Mouse (Mus musculus) stomach, embryonic 16.5 days (tissue): Measurements from ENCODE around the gene Ralb. TPM values are rescaled to one million over a fixed set of nuclear protein-coding genes. Genes with fewer than 3 reads are reported as not detected.
A peak's percentile ranks its signal among the peaks of the same experiment; 100 is the strongest.

Source experiments
- ATAC-seq: fragments of 200-750 bp; cut with Nextera tagmentation; 2 replicates; pipeline ENCODE4 v1.8.0; 2017; ENCODE audit warnings: moderate number of reproducible peaks, moderate TSS enrichment; ENCODE audit not compliant: insufficient read depth, low FRiP score
- H3K27ac ChIP-seq: fragments of 300-500 bp; sonication (generic); 2 replicates; pipeline ENCODE4 v1.5.1; 2014; ENCODE audit warnings: low read length
- H3K27me3 ChIP-seq: fragments of 300-500 bp; sonication (generic); 2 replicates; pipeline ENCODE4 v1.6.1; 2014; ENCODE audit warnings: low read length, control low read depth, mixed read lengths; ENCODE audit not compliant: control insufficient read depth, insufficient read depth
- H3K36me3 ChIP-seq: fragments of 300-500 bp; sonication (generic); 2 replicates; pipeline ENCODE4 v1.6.1; 2014; ENCODE audit warnings: low read length; ENCODE audit not compliant: control insufficient read depth, insufficient read depth
- H3K4me1 ChIP-seq: fragments of 300-500 bp; sonication (generic); 2 replicates; pipeline ENCODE4 v1.6.1; 2014; ENCODE audit warnings: low read length, control low read depth, mixed read lengths; ENCODE audit not compliant: control insufficient read depth, insufficient read depth
- H3K4me2 ChIP-seq: fragments of 300-500 bp; sonication (generic); 2 replicates; pipeline ENCODE4 v1.6.1; 2014; ENCODE audit warnings: low read depth, low read length, mixed read lengths
- H3K4me3 ChIP-seq: fragments of 300-500 bp; sonication (generic); replicated peaks from 2 replicates; pipeline ENCODE4 v1.5.1; 2014; ENCODE audit warnings: mild to moderate bottlenecking, low read length
- H3K9ac ChIP-seq: fragments of 300-500 bp; sonication (generic); 2 replicates; pipeline ENCODE4 v1.6.1; 2014; ENCODE audit warnings: low read length
- H3K9me3 ChIP-seq: fragments of 300-500 bp; sonication (generic); replicated peaks from 2 replicates; pipeline ENCODE4 v1.6.1; 2016; ENCODE audit warnings: low read length, control low read depth; ENCODE audit not compliant: control insufficient read depth
- WGBS: fragments of 180-500 bp; shearing (Covaris S2); extraction: QIAGEN DNeasy Blood & Tissue Kit; methylation state at CpG from one replicate; pipeline ENCODE4 v1.1.7; 2014; 5-methylcytosine and 5-hydroxymethylcytosine counted together
- polyA plus RNA-seq: library from polyadenylated mRNA; unstranded; fragments of >200 nt; fragmentation: Nextera tagmentation; extraction: Ambion mirVana; gene quantifications from 2 replicates; pipeline ENCODE4 v1.2.1, GENCODE M21; 2015

The Ralb gene
- 155 and 157 TPM in 2 replicates for polyA plus RNA-seq

DNA sequence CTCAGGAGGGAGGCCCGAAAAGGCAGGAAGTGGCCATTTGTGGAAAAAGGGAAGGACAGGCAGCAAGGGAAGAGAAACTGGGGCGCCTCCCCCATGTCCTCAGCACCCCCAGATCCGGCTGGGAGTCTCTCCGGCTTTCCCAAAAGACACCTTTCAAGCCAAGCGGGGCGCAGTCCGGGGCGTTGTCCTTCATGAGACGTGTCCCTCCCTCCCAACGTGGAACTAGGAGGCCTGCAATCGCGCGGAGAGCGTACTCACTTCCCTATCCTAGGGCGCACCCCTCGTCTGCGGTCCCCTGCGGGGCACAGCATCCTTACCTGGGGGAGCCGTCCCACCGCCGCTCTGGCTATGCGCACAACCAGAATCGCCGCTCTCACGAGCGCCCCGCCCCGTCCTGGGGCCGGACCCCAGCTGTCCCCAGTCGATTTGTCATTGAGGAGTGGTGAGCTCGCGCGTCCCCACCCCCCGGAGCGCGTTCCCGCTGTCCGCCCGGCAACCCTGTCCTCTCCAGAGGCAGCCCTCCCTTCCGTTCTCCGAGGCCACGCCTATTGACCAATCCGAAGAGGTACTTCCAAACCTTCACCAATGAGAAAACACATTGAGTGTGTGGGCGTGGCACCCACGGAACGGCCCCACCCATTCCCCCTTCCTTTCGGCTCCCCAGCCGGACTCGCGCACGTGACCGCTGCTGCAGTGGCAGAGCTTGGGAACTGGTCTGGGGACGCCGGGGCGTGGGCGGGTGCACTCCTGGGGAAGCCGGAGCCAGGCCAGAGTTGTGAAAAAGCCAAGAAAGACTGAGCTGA lies at the start of gene Ralb:
Gene Ralb, minus strand, starts transcription at position 535 of the 803 bp plus-strand sequence.
- Histone ChIP-seq H3K4me2 (peak within 1 kb of the TSS; percentile 82), H3K27me3 (no peaks in the 10 kb centered on the region), H3K36me3 (0 out of 2 replicates have a peak, but pooled peaks cover 5% of the 10 kb centered on the region), H3K4me3 (peak within 1 kb of the TSS; percentile 70), H3K4me1 (peaks cover 20% of the 10 kb centered on the region), H3K27ac (peak within 1 kb of the TSS; percentile 83), H3K9ac (peak within 1 kb of the TSS; percentile 86), H3K9me3 (0 out of 2 replicates have a peak, but pooled peaks cover 3% of the 10 kb centered on the region)
- WGBS, result under 1% methylated on average over 57 of the region's 57 CpGs
- peak; percentile 98 for ATAC-seq

DNA sequence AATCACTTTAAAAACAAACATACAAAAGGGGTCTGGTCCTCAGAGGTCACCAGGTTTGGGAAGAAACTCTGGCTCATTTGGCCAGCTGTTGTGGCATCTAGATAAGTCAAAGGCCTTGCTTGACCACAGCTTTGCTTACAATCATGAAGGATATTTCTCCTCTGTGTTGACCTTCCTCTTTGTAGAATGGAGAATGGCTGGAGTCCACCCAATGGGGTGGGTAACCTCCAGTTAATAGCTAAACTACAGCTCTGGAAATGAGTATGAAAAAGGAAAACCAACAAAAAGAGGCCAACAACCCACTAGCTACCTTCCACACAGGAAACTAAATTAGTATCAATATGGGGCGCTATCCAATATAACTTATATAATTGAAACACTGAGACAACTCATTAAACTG lies 47.1 kb upstream of the Ralb start:
- ATAC-seq, result no peak
- WGBS, result 100% methylated on average over 1 of the region's 1 CpGs
- Histone ChIP-seq H3K27ac (no peak overlapping the region), H3K9me3 (no peaks in the 10 kb centered on the region), H3K4me3 (no peak overlapping the region), H3K4me2 (no peak overlapping the region), H3K9ac (no peak overlapping the region), H3K36me3 (peaks cover 3% of the 10 kb centered on the region; the same call in 1 of the 2 replicates), H3K4me1 (no peaks in the 10 kb centered on the region), H3K27me3 (no peaks in the 10 kb centered on the region)

DNA sequence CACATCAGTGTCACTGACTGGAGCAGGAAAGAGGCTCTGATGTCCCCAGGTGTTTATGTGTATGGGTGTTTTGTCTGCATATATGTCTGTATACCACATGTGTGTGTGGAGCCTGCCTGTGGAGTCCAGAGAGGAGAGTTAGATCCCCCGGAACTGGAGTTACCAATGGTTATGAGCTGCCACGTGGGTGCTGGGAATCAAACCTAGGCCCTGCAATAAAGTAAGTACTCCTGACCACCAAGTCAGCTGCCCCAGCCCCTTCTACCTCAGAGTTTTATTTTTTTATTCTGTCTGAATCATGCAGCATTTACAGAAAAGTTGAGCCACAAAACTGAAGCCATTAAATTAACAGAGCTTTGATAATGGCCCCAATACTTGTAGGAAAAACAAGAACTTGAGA lies 45.5 kb upstream of the Ralb start:
- Histone ChIP-seq H3K4me1 (no peaks in the 10 kb centered on the region), H3K36me3 (peaks cover 3% of the 10 kb centered on the region; the same call in 1 of the 2 replicates), H3K4me3 (no peak overlapping the region), H3K4me2 (no peak overlapping the region), H3K9me3 (no peaks in the 10 kb centered on the region), H3K27ac (no peak overlapping the region), H3K27me3 (no peaks in the 10 kb centered on the region), H3K9ac (no peak overlapping the region)
- no peak for ATAC-seq
- 90% methylated on average over 2 of the region's 2 CpGs for WGBS

DNA sequence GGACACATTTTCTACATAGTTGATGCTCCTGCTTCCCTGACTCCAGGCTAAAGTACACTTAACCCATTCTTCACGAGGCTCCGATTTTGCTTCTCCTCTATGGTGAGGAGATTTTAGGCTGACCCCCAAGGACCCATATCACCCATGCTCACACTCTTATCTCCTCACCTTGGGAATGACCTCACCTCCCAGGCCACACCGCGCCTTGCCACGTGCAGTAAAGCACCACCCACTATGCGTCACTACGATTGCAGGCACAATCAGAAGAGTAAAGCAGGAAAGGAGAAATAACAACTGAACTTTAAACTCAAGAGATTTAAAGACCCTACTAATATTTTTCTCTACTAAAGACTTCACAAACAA lies 44.7 kb upstream of the Ralb start:
- Histone ChIP-seq H3K4me1 (no peaks in the 10 kb centered on the region), H3K9me3 (no peaks in the 10 kb centered on the region), H3K27ac (no peak overlapping the region), H3K9ac (no peak overlapping the region), H3K27me3 (no peaks in the 10 kb centered on the region), H3K4me2 (no peak overlapping the region), H3K36me3 (no peaks in the 10 kb centered on the region), H3K4me3 (no peak overlapping the region)
- 80% methylated on average over 7 of the region's 7 CpGs for WGBS
- ATAC-seq, result no peak

DNA sequence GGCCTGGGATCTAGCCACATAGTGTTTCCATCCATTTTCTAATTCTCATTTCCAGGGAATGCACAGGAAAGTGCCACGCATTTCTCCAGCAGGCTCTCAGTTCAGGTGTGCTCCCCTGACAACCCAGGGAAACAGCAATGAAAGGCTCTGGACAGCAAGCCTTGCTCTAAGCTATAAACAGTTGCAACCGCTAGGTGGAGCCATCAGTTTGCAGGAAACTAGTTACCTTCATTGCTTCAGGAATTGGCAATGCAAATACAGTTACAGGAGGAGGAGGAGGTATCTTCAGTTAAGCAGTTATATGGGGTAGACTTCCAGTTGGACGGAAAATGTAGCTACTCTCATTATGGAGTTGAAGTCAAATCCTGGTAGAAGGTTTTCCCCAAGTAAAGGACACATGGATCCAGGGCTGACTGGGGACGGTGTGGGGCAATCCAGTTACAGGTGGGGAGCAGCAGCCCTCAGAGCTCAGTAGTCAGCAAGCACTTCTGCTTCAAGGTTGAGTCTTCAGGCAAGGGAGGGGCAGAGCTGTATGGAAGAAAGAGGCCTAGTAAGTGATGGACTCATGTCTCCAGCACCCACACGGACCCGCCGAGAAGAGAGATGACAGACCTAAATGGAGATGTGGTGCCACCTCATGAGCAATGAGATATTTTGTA lies 44.2 kb upstream of the Ralb start:
- no peak overlapping the region for H3K9ac ChIP-seq
- H3K4me1 ChIP-seq, result no peaks in the 10 kb centered on the region
- H3K4me2 ChIP-seq, result no peak overlapping the region
- no peak overlapping the region for H3K4me3 ChIP-seq
- no peaks in the 10 kb centered on the region for H3K27me3 ChIP-seq
- ATAC-seq, result peak; percentile 40; the same call in 1 of the 2 replicates
- 65% methylated on average over 7 of the region's 7 CpGs for WGBS
- H3K27ac ChIP-seq, result no peak overlapping the region
- no peaks in the 10 kb centered on the region for H3K9me3 ChIP-seq
- H3K36me3 ChIP-seq, result no peaks in the 10 kb centered on the region

DNA sequence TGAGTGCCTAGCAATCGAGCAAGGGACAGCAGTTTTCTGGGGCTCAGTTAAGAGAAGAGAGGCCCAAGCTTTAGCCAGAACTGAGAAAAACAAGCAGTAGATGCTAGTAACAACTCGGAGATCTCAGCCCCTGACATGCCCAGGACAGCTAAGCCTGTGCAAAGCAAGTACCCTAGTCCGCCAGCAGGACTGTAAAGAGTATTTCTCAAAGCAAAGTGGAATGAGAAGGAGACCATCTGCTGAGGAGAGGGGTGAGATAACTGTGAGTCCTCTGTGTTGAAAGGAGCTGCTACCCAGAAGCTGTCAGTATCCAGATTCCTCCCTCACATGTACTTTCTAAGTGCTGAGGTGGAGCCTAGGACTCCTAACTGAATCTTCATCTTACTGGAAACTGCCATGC lies 41.9 kb upstream of the Ralb start:
- no peaks in the 10 kb centered on the region for H3K9me3 ChIP-seq
- H3K4me3 ChIP-seq, result no peak overlapping the region
- H3K27ac ChIP-seq, result no peak overlapping the region
- H3K9ac ChIP-seq, result no peak overlapping the region
- no peak for ATAC-seq
- H3K4me1 ChIP-seq, result no peaks in the 10 kb centered on the region
- H3K4me2 ChIP-seq, result no peak overlapping the region
- no peaks in the 10 kb centered on the region for H3K36me3 ChIP-seq
- H3K27me3 ChIP-seq, result no peaks in the 10 kb centered on the region
- 80% methylated on average over 3 of the region's 3 CpGs for WGBS

DNA sequence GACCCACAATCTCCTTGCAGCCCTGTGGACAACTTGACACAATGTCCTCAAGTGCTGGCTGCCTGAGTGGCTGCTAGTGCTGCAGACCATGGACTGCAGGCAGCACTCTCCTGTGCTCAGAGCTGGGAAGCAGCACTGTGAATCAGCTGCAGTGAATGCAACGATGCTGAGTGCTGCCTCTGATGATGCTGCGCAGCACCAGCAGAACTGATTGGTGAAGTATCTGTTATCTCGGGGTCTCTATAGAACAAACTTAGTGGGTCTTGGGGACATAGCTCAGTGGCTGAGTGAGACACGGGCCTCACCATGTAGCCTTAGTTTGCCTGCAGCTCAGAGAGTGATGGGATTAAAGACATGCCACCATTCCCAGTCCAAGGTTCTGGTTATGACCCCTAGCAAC lies 41.1 kb upstream of the Ralb start:
- no peaks in the 10 kb centered on the region for H3K27me3 ChIP-seq
- no peak for ATAC-seq
- H3K4me2 ChIP-seq, result no peak overlapping the region
- H3K9ac ChIP-seq, result no peak overlapping the region
- 87% methylated on average over 4 of the region's 4 CpGs for WGBS
- no peak overlapping the region for H3K27ac ChIP-seq
- no peaks in the 10 kb centered on the region for H3K9me3 ChIP-seq
- peaks cover 3% of the 10 kb centered on the region; the same call in 1 of the 2 replicates for H3K4me1 ChIP-seq
- no peak overlapping the region for H3K4me3 ChIP-seq
- H3K36me3 ChIP-seq, result no peaks in the 10 kb centered on the region

DNA sequence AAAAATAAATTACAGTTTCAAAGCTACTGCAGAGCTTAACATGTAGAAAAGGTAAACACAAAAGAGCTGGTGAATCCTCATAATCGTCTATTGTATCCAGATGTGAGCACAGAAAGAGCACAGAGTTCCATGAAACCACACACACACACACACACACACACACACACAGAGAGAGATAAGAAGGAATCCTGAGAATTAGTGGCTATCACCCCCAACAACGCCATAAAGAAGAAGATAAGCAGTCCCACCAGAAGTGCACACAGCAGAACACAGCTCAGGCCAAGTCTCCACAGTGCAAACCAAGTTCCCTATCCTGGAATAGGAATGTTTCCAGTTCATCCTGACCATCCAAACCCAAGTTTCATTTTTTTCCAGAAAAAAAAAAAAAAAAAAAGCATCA lies 40.6 kb upstream of the Ralb start:
- H3K36me3 ChIP-seq, result no peaks in the 10 kb centered on the region
- no peak overlapping the region for H3K4me2 ChIP-seq
- WGBS, result 45% methylated on average over 2 of the region's 2 CpGs

DNA sequence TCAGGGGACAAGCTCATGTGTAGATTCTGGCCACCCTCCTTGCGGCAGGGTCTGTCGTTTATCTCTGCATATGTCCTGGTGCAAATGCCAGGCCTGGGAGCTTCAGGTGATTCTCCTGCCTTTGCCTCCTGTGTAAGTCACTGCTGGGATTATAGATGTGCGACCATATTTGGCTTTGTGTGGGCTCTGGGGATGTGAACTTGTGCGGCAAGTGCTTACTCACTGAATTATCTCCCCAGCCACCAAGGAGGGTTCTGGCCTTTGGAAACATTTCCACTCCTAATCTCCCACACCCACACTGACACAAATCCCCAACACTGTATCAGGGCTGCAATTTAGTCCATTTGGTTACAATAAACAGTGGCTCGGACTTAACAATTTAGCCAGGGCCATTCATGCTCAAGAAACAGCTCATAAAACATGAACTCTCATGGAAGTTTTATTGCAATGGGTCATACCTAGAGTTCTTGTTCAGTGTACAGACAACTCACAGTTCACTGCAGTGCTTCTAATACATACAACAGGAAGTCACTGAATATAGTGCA lies 40.1 kb upstream of the Ralb start:
- H3K27ac ChIP-seq, result no peak overlapping the region
- H3K4me2 ChIP-seq, result no peak overlapping the region
- ATAC-seq, result no peak
- no peak overlapping the region for H3K9ac ChIP-seq
- H3K27me3 ChIP-seq, result no peaks in the 10 kb centered on the region
- WGBS, result 74% methylated on average over 5 of the region's 5 CpGs
- no peaks in the 10 kb centered on the region for H3K36me3 ChIP-seq
- H3K4me3 ChIP-seq, result no peak overlapping the region
- no peaks in the 10 kb centered on the region for H3K9me3 ChIP-seq
- H3K4me1 ChIP-seq, result peaks cover 3% of the 10 kb centered on the region; the same call in 1 of the 2 replicates

More for the DNA sequence above, 40.6 kb upstream of the Ralb start:
- H3K9ac ChIP-seq, result no peak overlapping the region
- no peaks in the 10 kb centered on the region for H3K9me3 ChIP-seq
- no peak for ATAC-seq
- no peak overlapping the region for H3K27ac ChIP-seq
- peaks cover 3% of the 10 kb centered on the region; the same call in 1 of the 2 replicates for H3K4me1 ChIP-seq
- H3K27me3 ChIP-seq, result no peaks in the 10 kb centered on the region
- no peak overlapping the region for H3K4me3 ChIP-seq
